Mouse (Mus musculus) kidney, embryonic 16.5 days (tissue): ENCODE measurements around the gene Gm44596. TPM values are rescaled to one million over a fixed set of nuclear protein-coding genes. Genes with fewer than 3 reads are reported as not detected.
"Not testable (repeated sequence)": the region's sequence is repeated elsewhere in the genome, so short reads cannot be mapped to it uniquely, and the experiment has no call there.

Source experiments
- ATAC-seq: fragments of 200-750 bp; cut with Nextera tagmentation; 2 replicates; pipeline ENCODE4 v1.8.0; 2017; ENCODE audit warnings: moderate TSS enrichment; ENCODE audit not compliant: low FRiP score, low TSS enrichment
- H3K27ac ChIP-seq: fragments of 300-500 bp; sonication (generic); 2 replicates; pipeline ENCODE4 v1.5.1; 2014; ENCODE audit warnings: low read length
- H3K27me3 ChIP-seq: fragments of 300-500 bp; sonication (generic); 2 replicates; pipeline ENCODE4 v1.6.1; 2014; ENCODE audit warnings: low read length, control low read depth, mixed read lengths; ENCODE audit not compliant: insufficient read depth
- H3K36me3 ChIP-seq: fragments of 300-500 bp; sonication (generic); 2 replicates; pipeline ENCODE4 v1.6.1; 2014; ENCODE audit warnings: low read length, control low read depth, mixed read lengths; ENCODE audit not compliant: insufficient read depth
- H3K4me1 ChIP-seq: fragments of 300-500 bp; sonication (generic); 2 replicates; pipeline ENCODE4 v1.6.1; 2014; ENCODE audit warnings: low read length, control low read depth, mixed read lengths; ENCODE audit not compliant: insufficient read depth
- H3K4me2 ChIP-seq: fragments of 300-500 bp; sonication (generic); replicated peaks from 2 replicates; pipeline ENCODE4 v1.6.1; 2014; ENCODE audit warnings: low read depth, low read length
- H3K4me3 ChIP-seq: fragments of 300-500 bp; sonication (generic); 2 replicates; pipeline ENCODE4 v1.5.1; 2014; ENCODE audit warnings: mild to moderate bottlenecking, low read length
- H3K9ac ChIP-seq: fragments of 300-500 bp; sonication (generic); replicated peaks from 2 replicates; pipeline ENCODE4 v1.6.1; 2014; ENCODE audit warnings: low read length
- H3K9me3 ChIP-seq: fragments of 300-500 bp; sonication (generic); 2 replicates; pipeline ENCODE4 v1.6.1; 2016; ENCODE audit warnings: low read length, control low read depth
- WGBS: fragments of 180-500 bp; shearing (Covaris S2); extraction: QIAGEN DNeasy Blood & Tissue Kit; methylation state at CpG from one replicate; pipeline ENCODE4 v1.1.7; 2014; 5-methylcytosine and 5-hydroxymethylcytosine counted together
- polyA plus RNA-seq: library from polyadenylated mRNA; unstranded; fragments of >200 nt; fragmentation: Nextera tagmentation; extraction: Ambion mirVana; gene quantifications from 2 replicates; pipeline ENCODE4 v1.2.1, GENCODE M21; 2015

Gm44596 gene
- polyA plus RNA-seq, 1 experiment from 2014 or later = not detected

DNA sequence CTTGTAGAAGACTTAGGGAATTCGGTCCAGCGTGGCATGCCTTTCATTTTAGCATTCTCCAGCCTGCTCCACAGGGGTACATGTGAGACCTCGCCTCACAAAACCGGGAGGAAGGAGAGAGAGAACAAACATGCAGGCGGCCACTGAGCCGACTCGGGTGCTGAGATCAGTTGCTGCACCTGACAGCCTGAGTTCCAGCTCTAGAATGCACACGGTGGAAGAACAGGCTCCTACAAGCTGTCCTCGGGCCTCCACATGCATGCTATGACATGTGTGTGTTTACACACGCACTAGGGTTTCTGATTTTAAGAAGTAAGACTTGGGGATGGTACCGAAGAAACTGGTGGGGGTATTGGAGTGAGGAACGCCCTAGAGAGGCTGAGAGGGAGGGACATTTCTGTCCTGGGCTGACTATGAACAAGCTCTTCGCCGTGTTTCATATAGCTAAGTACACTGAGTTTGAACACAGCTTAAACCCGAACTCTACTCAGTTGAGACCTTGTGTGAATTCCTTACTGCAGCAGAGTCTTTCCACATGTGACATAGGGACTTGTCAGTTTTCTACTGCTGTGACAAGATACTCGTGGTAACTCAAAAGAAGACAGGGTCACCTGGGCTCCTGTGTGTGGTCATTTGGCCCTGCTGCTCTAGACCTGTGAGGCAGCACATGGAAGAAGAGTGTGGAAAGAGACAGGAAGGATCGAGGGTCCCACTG lies 1.2 kb downstream of the Gm44596 start:
- H3K4me2 ChIP-seq = no peak overlapping the region
- H3K36me3 ChIP-seq = peaks cover 40% of the 10 kb centered on the region
- H3K27ac ChIP-seq = no peak overlapping the region
- H3K9me3 ChIP-seq = no peaks in the 10 kb centered on the region
- H3K4me1 ChIP-seq = no peaks in the 10 kb centered on the region
- ATAC-seq = no peak
- H3K27me3 ChIP-seq = no peaks in the 10 kb centered on the region
- no peak overlapping the region for H3K4me3 ChIP-seq
- 89% methylated on average over 17 of the region's 17 CpGs for WGBS
- no peak overlapping the region for H3K9ac ChIP-seq

DNA sequence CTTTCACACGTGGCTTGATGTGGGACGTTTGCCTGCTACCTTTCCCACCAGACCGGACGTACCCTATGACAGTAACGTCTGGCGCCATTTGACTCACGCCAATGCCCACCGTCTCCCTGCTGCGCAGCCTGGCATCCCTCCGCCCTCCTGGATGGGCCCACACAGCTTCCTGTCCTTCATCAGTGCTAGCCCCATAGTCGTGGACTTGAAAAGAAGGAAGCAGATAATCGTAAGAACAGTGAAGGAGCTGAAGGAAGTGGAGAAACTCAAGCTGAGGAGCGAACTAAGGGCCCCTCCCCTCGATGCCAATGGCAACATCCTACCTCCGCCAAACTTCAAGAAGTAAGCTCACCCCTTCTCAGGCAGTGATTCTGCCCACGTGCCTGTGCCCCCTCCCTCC lies 4.3 kb downstream of the Gm44596 start:
- Histone ChIP-seq H3K9ac (no peak overlapping the region), H3K4me2 (no peak overlapping the region), H3K9me3 (no peaks in the 10 kb centered on the region), H3K4me3 (no peak overlapping the region), H3K27me3 (no peaks in the 10 kb centered on the region), H3K4me1 (no peaks in the 10 kb centered on the region), H3K36me3 (peaks cover 13% of the 10 kb centered on the region), H3K27ac (no peak overlapping the region)
- 81% methylated on average over 16 of the region's 16 CpGs for WGBS
- no peak for ATAC-seq

DNA sequence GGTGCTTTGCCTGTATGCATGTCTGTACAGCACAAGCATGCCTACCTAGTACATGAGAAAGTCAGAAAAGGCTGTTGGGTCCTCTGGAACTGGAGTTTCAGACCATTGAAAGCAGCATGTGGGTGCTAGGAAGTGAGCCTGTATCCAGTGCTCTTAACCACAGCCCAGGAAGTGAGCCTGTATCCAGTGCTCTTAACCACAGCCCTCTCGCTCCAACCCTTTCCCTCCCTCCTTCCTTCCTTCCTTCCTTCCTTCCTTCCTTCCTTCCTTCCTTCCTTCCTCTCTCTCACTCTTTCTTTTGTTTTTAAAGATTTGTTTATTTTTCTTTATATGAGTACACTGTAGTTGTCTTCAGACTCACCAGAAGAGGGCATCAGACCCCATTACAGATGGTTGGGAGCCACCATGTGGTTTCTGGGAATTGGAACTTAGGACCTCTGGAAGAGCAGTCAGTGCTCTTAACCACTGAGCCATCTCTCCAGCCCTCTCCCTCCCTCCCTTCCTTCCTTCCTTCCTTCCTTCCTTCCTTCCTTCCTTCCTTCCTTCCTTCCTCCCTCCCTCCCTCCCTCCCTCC lies 5.4 kb downstream of the Gm44596 start:
- not testable (repeated sequence) for H3K4me3 ChIP-seq, H3K9me3 ChIP-seq, ATAC-seq, H3K27me3 ChIP-seq, H3K4me2 ChIP-seq, H3K27ac ChIP-seq, H3K9ac ChIP-seq, H3K36me3 ChIP-seq, H3K4me1 ChIP-seq
- 40% methylated on average over 1 of the region's 1 CpGs for WGBS

DNA sequence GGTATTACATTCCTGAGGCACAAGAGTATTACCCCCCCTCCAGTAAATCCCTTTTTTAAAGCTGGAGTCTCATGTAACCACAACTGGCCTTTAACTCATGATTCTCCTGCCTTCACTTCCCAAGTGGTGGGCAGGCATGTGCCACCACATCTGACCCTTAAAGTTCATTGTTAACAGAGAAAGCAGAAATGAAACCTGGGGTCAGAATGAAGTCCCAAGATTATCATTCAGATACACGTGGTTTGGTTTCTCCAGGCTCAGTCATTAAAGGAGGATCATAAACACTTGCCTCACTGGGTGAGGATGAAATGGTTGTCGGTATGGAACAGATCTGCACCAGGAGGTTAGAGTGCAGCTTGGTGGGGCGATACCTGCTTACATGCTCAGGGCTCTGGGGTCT lies 6.0 kb downstream of the Gm44596 start:
- Histone ChIP-seq H3K27ac (no peak overlapping the region), H3K4me3 (no peak overlapping the region), H3K4me2 (no peak overlapping the region), H3K9ac (no peak overlapping the region), H3K27me3 (no peaks in the 10 kb centered on the region), H3K36me3 (0 out of 2 replicates have a peak, but pooled peaks cover 6% of the 10 kb centered on the region), H3K9me3 (no peaks in the 10 kb centered on the region), H3K4me1 (no peaks in the 10 kb centered on the region)
- no peak for ATAC-seq
- WGBS = 64% methylated on average over 3 of the region's 3 CpGs

DNA sequence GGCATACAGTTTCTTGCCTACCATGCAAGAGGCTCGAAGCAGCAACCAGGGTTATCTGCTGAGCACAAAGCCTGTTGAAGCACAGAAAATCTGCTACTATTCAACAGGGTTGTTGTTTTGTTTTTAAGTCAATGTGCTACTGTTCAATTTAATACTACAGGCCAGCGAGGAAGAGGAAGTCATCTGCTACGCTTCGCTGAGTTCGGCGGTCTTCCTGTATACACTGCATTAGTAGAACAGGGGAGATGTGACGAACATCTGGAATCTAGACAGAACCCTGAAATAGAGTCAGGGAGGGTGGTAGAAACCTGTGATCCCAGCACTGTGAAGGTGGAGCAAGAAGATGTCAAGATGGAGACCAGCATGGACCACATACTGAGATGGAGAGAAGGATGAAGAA lies 8.4 kb downstream of the Gm44596 start:
- Histone ChIP-seq H3K4me1 (no peaks in the 10 kb centered on the region), H3K27ac (no peak overlapping the region), H3K36me3 (no peaks in the 10 kb centered on the region), H3K4me2 (no peak overlapping the region), H3K9me3 (no peaks in the 10 kb centered on the region), H3K9ac (no peak overlapping the region), H3K4me3 (no peak overlapping the region), H3K27me3 (no peaks in the 10 kb centered on the region)
- ATAC-seq = no peak
- WGBS = 56% methylated on average over 7 of the region's 7 CpGs

DNA sequence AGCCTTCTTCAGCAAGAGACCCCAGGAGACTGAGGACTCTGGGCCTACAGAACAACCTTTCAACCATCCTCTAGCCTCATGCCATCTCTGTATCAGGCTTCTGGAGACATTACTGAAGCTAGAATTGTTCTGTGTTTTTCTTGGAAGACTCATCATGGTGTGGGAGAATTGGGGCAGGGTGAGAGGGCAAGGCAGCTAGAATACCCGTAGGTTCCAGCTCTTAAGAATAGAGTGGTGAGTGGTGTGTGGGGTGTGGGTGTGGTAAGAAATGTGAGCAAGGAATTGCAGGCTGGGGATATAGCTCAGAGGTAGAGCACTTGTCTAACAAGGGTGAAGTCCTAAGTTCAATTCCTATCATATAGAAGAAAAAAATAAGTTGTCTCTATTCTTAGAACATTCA lies 9.7 kb downstream of the Gm44596 start:
- H3K9me3 ChIP-seq = no peaks in the 10 kb centered on the region
- H3K4me3 ChIP-seq = no peak overlapping the region
- WGBS = 53% methylated on average over 1 of the region's 1 CpGs
- no peaks in the 10 kb centered on the region for H3K36me3 ChIP-seq
- H3K9ac ChIP-seq = no peak overlapping the region
- no peaks in the 10 kb centered on the region for H3K27me3 ChIP-seq
- H3K4me1 ChIP-seq = no peaks in the 10 kb centered on the region
- H3K4me2 ChIP-seq = no peak overlapping the region
- no peak for ATAC-seq
- no peak overlapping the region for H3K27ac ChIP-seq

DNA sequence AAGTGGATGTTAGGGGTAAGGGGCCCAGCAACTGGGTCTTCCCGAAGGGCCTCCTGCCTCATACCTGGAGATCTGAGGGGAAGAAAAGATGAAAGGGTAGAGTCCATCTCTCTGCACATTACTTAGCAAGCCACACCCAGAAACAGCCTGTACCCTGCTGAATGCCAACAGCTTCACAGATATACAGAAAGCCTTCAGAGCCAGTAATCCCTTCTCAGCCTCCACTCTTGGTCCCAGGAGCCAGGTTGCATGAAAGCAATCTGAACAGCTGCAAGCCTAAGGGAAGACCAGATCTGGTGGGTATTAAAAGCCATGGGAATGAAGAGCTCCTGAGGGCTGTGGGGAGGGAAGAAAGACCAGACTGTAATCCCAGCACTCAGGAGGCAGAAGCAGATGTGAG lies 13.9 kb downstream of the Gm44596 start:
- no peaks in the 10 kb centered on the region for H3K27me3 ChIP-seq
- ATAC-seq = no peak
- H3K9me3 ChIP-seq = no peaks in the 10 kb centered on the region
- H3K9ac ChIP-seq = no peak overlapping the region
- H3K36me3 ChIP-seq = no peaks in the 10 kb centered on the region
- H3K27ac ChIP-seq = no peak overlapping the region
- 94% methylated on average over 1 of the region's 1 CpGs for WGBS
- H3K4me1 ChIP-seq = no peaks in the 10 kb centered on the region
- H3K4me3 ChIP-seq = no peak overlapping the region
- H3K4me2 ChIP-seq = no peak overlapping the region

DNA sequence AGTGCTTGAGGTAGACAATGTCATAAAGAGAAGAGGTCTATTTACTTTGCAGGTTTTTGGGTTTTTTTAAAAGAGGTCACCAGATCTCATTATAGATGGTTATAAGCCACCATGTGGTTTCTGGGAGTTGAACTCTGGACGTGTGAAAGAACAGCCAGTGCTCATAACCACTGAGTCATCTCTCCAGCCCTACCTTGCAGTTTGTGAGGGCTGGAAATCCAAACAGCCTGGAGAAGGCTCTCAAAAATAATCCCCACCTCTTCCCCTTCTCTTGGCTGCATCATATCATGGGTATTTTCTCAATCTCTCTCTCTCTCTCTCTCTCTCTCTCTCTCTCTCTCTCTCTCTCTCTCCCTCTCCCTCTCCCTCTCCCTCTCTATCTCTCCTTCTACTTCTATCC lies 15.4 kb downstream of the Gm44596 start:
- no peaks in the 10 kb centered on the region for H3K9me3 ChIP-seq
- H3K36me3 ChIP-seq = no peaks in the 10 kb centered on the region
- H3K4me2 ChIP-seq = no peak overlapping the region
- no peak overlapping the region for H3K27ac ChIP-seq
- no peak overlapping the region for H3K9ac ChIP-seq
- no peaks in the 10 kb centered on the region for H3K27me3 ChIP-seq
- WGBS = 46% methylated on average over 1 of the region's 1 CpGs
- H3K4me1 ChIP-seq = no peaks in the 10 kb centered on the region
- ATAC-seq = no peak
- no peak overlapping the region for H3K4me3 ChIP-seq

DNA sequence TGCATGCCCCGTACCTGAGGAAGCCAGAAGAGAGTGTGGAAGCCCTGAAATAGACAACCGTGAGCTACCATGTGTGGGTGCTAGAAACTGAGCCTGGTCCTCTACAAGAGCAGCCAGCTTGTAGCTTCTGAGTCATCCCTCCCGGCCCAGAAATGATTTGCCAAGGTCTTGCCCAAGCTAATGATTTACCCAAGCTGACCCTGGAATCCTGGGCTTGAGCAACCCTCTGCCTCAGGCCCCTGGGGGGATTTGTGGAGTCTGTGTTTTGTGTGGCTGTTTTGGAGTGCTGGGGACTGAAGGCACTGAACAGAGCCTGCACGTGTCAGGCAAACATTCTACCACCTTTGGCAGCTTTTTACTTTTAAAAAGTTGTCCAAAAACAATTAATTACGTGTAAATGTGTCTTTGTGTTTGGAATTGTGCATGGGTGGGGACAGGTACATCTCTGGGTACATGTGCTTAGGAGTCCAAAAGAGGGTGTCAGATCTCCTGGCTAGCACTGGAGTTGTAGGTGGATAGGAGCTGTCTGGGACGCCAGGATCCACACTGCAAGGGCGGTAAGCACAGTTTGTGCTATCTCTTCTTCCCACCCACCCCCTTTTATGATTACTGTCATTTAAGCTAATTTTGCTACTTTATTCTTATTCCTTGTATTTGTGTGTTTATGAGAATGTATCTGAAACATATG lies 22.4 kb downstream of the Gm44596 start:
- peak overlapping the region; percentile 77 for H3K27ac ChIP-seq
- WGBS = 69% methylated on average over 7 of the region's 7 CpGs
- no peaks in the 10 kb centered on the region for H3K27me3 ChIP-seq
- peak; percentile 55 for ATAC-seq
- peaks cover 24% of the 10 kb centered on the region for H3K4me1 ChIP-seq
- H3K9ac ChIP-seq = no peak overlapping the region
- H3K9me3 ChIP-seq = no peaks in the 10 kb centered on the region
- no peak overlapping the region for H3K4me3 ChIP-seq
- no peaks in the 10 kb centered on the region for H3K36me3 ChIP-seq
- no peak overlapping the region for H3K4me2 ChIP-seq

DNA sequence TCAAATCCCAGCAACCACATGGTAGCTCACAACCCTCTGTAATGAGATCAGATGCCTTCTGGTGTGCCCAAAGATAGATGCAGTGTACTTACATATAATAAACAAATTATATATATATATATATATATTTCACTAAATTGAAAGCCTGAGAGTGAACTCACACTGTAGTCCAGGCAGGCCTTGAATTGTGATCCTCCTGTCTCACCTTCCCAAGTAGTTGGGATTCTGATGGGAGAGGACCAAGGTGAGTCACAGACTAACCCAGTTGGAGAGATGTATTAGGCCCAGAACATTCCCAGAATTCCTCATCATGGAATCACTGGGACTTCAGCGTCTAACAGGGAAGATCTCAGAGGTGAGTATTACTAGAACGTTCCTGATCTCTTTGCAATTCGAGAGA lies 23.7 kb downstream of the Gm44596 start, which contains the start of gene Nrip2:
Nrip2 (plus strand) TSS at position 301 of the 400 bp plus-strand sequence.
- H3K36me3 ChIP-seq = no peaks in the 10 kb centered on the region
- H3K9me3 ChIP-seq = no peaks in the 10 kb centered on the region
- ATAC-seq = no peak
- H3K4me2 ChIP-seq = peak within 1 kb of the TSS; percentile 54
- 59% methylated on average over 3 of the region's 3 CpGs for WGBS
- no peaks in the 10 kb centered on the region for H3K27me3 ChIP-seq
- H3K4me1 ChIP-seq = peaks cover 24% of the 10 kb centered on the region
- peak within 1 kb of the TSS; percentile 51 for H3K9ac ChIP-seq
- peak within 1 kb of the TSS; percentile 32 for H3K4me3 ChIP-seq
- H3K27ac ChIP-seq = peak within 1 kb of the TSS; percentile 77
